Mouse (Mus musculus) T-helper 2 cell (primary cell): ENCODE measurements around the gene Zbed5.

Source experiments
- in situ Hi-C: fragments of 300-600 bp; cut with MboI, MseI; formaldehyde crosslinking; loops from one replicate; pipeline ENCODE4 v1.15.1; 2025; ENCODE audit warnings: high pct_unique_total_duplicates

Gene Zbed5

DNA sequence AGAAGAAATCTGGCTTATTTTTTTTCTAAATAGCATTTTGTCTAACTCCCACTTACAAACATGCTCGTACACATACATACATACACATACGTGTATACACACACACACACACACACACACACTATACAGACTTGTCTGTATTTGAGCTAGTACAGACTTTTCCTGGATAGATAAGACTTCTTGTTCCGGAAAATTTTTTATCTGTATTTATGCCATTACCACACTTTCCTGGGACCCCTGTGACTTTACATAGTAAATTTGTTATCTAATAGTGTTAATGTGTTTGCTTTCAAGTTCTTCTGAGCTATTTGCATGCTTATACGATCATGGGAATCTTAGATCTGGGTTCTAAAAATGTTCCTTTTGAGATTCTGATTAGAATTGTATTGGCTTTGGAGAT lies 56.6 kb downstream of the Zbed5 start:
- in situ Hi-C loops = no loop called here
